Mouse (Mus musculus) forebrain, embryonic 13.5 days (tissue): ENCODE results near the gene Bcas3. TPM values are rescaled to one million over a fixed set of nuclear protein-coding genes. Genes with fewer than 3 reads are reported as not detected.

Experiments
- ATAC-seq: fragments of 200-750 bp; cut with Nextera tagmentation; 2 replicates; pipeline ENCODE4 v1.8.0; 2017
- H3K27ac ChIP-seq: fragments of 300-500 bp; sonication (generic); 2 replicates; pipeline ENCODE4 v1.5.1; 2015; ENCODE audit warnings: inconsistent platforms, mild to moderate bottlenecking, moderate library complexity
- H3K27me3 ChIP-seq: fragments of 300-500 bp; sonication (generic); 2 replicates; pipeline ENCODE4 v1.6.1; 2015; ENCODE audit warnings: mild to moderate bottlenecking, inconsistent platforms
- H3K36me3 ChIP-seq: fragments of 300-500 bp; sonication (generic); 2 replicates; pipeline ENCODE4 v1.6.1; 2015; ENCODE audit warnings: mild to moderate bottlenecking, inconsistent platforms; ENCODE audit not compliant: poor library complexity, severe bottlenecking
- H3K4me1 ChIP-seq: fragments of 300-500 bp; sonication (generic); 2 replicates; pipeline ENCODE4 v1.6.1; 2015; ENCODE audit warnings: inconsistent platforms
- H3K4me2 ChIP-seq: fragments of 300-500 bp; sonication (generic); 2 replicates; pipeline ENCODE4 v1.6.1; 2015; ENCODE audit warnings: inconsistent platforms, mild to moderate bottlenecking, moderate library complexity
- H3K4me3 ChIP-seq: fragments of 300-500 bp; sonication (generic); 2 replicates; pipeline ENCODE4 v1.5.1; 2015; ENCODE audit warnings: mild to moderate bottlenecking, inconsistent platforms
- H3K9ac ChIP-seq: fragments of 300-500 bp; sonication (generic); 2 replicates; pipeline ENCODE4 v1.6.1; 2015; ENCODE audit warnings: mild to moderate bottlenecking, inconsistent platforms
- H3K9me3 ChIP-seq: fragments of 300-500 bp; sonication (generic); replicated peaks from 2 replicates; pipeline ENCODE4 v1.6.1; 2016; ENCODE audit warnings: inconsistent platforms
- WGBS: fragments of 180-500 bp; shearing (Covaris S2); methylation state at CpG from one replicate; pipeline ENCODE4 v1.1.7; 2015; 5-methylcytosine and 5-hydroxymethylcytosine counted together
- polyA plus RNA-seq: library from polyadenylated mRNA; unstranded; fragments of >200 nt; fragmentation: Nextera tagmentation; extraction: Ambion mirVana; gene quantifications from 2 replicates; pipeline ENCODE4 v1.2.1, GENCODE M21; 2015

Gene Bcas3
- polyA plus RNA-seq, 1 experiment from 2014 or later: 19.6 TPM

- Histone ChIP-seq H3K4me3 (peak overlapping the region; percentile 20), H3K36me3 (no peaks in the 10 kb centered on the region), H3K4me1 (peaks cover 26% of the 10 kb centered on the region), H3K27me3 (peaks cover 65% of the 10 kb centered on the region), H3K27ac (no peak overlapping the region), H3K4me2 (peak overlapping the region; percentile 62), H3K9me3 (no peaks in the 10 kb centered on the region), H3K9ac (0 out of 2 replicates have a peak overlapping the region, but pooled peaks have one; percentile 16)
- WGBS: 7% methylated on average over 16 of the region's 16 CpGs
- no peak for ATAC-seq
These were observed 172.0 kb downstream of the Bcas3 start for GRCm38 (mm10) chr11:85524841-85525500.

DNA sequence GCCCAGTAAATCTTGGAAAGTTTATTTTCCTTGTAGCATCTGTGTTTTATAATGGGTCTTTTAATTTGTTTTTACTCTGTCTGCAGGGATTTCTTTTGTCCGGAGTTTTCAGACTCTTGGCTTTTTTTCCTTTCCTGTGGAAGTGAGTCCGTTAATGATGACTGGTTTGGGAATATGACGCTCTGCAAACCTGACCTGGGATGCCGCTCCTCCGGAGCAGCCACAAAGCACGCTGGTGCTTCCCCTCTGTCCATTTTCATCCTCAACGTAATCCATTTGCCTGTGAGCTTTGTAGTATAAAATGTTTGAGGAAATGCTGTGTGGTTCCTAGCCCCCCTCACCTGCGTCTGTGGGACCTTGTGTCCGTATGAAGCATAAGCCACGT is 172.5 kb downstream of the Bcas3 start:
- no peaks in the 10 kb centered on the region for H3K9me3 ChIP-seq
- 22% methylated on average over 10 of the region's 10 CpGs for WGBS
- H3K36me3 ChIP-seq: no peaks in the 10 kb centered on the region
- no peak overlapping the region for H3K27ac ChIP-seq
- no peak overlapping the region for H3K9ac ChIP-seq
- H3K4me1 ChIP-seq: peaks cover 26% of the 10 kb centered on the region
- ATAC-seq: no peak
- peaks cover 60% of the 10 kb centered on the region for H3K27me3 ChIP-seq
- H3K4me3 ChIP-seq: no peak overlapping the region
- H3K4me2 ChIP-seq: peak overlapping the region; percentile 62

DNA sequence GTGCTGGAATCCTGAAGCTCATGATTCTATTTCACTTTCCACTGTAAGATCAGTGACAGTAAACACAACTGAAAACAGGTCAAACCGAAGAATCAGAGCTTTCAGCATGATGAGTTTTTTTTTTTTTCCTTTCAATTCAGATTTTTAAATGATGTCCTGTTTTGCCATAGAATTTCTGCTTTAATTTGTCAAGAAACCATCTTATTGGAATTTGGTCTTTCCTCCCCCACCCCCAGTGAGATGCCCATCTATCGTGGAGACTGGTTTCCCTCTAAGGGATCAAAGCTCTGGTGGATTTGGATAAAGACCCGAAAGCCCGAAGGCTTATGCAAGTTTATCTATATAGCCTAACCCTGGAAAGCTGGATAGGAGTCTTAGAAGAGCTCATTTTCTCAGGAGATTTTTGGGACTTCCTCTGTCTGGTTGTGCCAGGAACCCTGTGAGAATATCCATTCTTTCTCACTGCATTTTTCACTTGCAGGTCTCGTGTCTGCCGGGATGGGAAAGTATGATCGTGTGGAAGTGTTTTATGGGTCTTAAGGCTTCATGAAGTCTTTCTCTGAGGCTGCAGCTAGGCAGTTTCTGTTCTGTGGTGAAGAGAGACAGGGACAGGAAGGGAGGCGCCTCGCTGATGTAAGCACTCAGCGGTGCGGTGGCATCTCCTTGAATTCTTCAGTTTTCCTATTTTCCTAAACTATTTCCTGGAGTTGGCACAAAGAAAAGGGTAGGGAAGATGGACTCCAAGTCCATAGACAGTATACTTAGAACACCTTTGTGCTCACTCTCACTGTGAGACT is 173.2 kb downstream of the Bcas3 start:
- H3K27ac ChIP-seq: no peak overlapping the region
- no peak overlapping the region for H3K4me3 ChIP-seq
- H3K36me3 ChIP-seq: no peaks in the 10 kb centered on the region
- no peak overlapping the region for H3K4me2 ChIP-seq
- no peaks in the 10 kb centered on the region for H3K9me3 ChIP-seq
- H3K27me3 ChIP-seq: peaks cover 55% of the 10 kb centered on the region
- ATAC-seq: no peak
- 0 out of 2 replicates have a peak overlapping the region, but pooled peaks have one; percentile 37 for H3K9ac ChIP-seq
- WGBS: 37% methylated on average over 11 of the region's 11 CpGs
- peaks cover 26% of the 10 kb centered on the region for H3K4me1 ChIP-seq

- Histone ChIP-seq H3K4me3 (no peak overlapping the region), H3K27me3 (peaks cover 47% of the 10 kb centered on the region), H3K36me3 (no peaks in the 10 kb centered on the region), H3K9me3 (no peaks in the 10 kb centered on the region), H3K27ac (no peak overlapping the region), H3K9ac (no peak overlapping the region), H3K4me1 (peaks cover 26% of the 10 kb centered on the region), H3K4me2 (no peak overlapping the region)
- no peak for ATAC-seq
- WGBS: 22% methylated on average over 5 of the region's 5 CpGs
These were observed 174.3 kb downstream of the Bcas3 start for GRCm38 (mm10) chr11:85527261-85527660.

- no peak overlapping the region for H3K27ac ChIP-seq
- 69% methylated on average over 5 of the region's 5 CpGs for WGBS
- no peaks in the 10 kb centered on the region for H3K36me3 ChIP-seq
- ATAC-seq: no peak
- H3K4me2 ChIP-seq: no peak overlapping the region
- peaks cover 20% of the 10 kb centered on the region for H3K4me1 ChIP-seq
- peaks cover 38% of the 10 kb centered on the region for H3K27me3 ChIP-seq
- H3K4me3 ChIP-seq: no peak overlapping the region
- H3K9ac ChIP-seq: no peak overlapping the region
- no peaks in the 10 kb centered on the region for H3K9me3 ChIP-seq
These were observed 176.7 kb downstream of the Bcas3 start for GRCm38 (mm10) chr11:85529531-85530285.

- H3K9ac ChIP-seq: no peak overlapping the region
- 86% methylated on average over 4 of the region's 4 CpGs for WGBS
These were observed 188.0 kb downstream of the Bcas3 start for GRCm38 (mm10) chr11:85540989-85541388.

GRCm38 (mm10) chr11:85543311-85543710 is 190.3 kb downstream of the Bcas3 start:
- no peak for ATAC-seq
- no peak overlapping the region for H3K4me2 ChIP-seq
- no peaks in the 10 kb centered on the region for H3K36me3 ChIP-seq
- no peaks in the 10 kb centered on the region for H3K27me3 ChIP-seq
- WGBS: 81% methylated on average over 4 of the region's 4 CpGs
- no peak overlapping the region for H3K27ac ChIP-seq
- no peak overlapping the region for H3K9ac ChIP-seq
- H3K9me3 ChIP-seq: no peaks in the 10 kb centered on the region
- H3K4me3 ChIP-seq: no peak overlapping the region
- no peaks in the 10 kb centered on the region for H3K4me1 ChIP-seq

More at GRCm38 (mm10) chr11:85540989-85541388, 188.0 kb downstream of the Bcas3 start:
- Histone ChIP-seq H3K4me2 (no peak overlapping the region), H3K4me3 (no peak overlapping the region), H3K27me3 (no peaks in the 10 kb centered on the region), H3K9me3 (no peaks in the 10 kb centered on the region), H3K27ac (no peak overlapping the region), H3K36me3 (no peaks in the 10 kb centered on the region), H3K4me1 (no peaks in the 10 kb centered on the region)
- no peak for ATAC-seq

- Histone ChIP-seq H3K27ac (no peak overlapping the region), H3K9ac (no peak overlapping the region), H3K9me3 (no peaks in the 10 kb centered on the region), H3K36me3 (no peaks in the 10 kb centered on the region), H3K4me2 (no peak overlapping the region), H3K4me3 (no peak overlapping the region), H3K4me1 (no peaks in the 10 kb centered on the region), H3K27me3 (no peaks in the 10 kb centered on the region)
- 48% methylated on average over 5 of the region's 5 CpGs for WGBS
- no peak for ATAC-seq
These were observed 192.6 kb downstream of the Bcas3 start for GRCm38 (mm10) chr11:85545602-85546001.

DNA sequence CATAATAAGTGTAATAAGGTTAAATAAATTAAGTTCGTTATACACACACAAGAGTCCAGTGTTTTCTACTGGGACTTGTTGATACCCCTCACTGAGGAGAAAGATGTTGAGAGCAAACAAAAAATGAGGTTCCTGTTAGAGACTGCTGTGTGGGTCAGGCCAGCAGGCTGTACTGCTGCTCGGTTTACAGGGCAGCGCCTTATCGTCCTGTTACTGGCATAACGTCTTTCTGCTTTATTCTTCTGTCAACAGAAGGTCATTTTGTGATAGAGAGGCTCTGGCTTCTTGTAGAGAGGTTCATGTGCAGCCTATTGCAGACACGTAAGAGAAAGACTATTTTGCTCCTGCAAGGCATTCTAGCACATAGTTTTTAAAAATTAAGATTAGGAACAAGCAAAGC is 195.0 kb downstream of the Bcas3 start:
- Histone ChIP-seq H3K27me3 (no peaks in the 10 kb centered on the region), H3K4me3 (no peak overlapping the region), H3K4me1 (no peaks in the 10 kb centered on the region), H3K4me2 (no peak overlapping the region), H3K9ac (no peak overlapping the region), H3K36me3 (no peaks in the 10 kb centered on the region), H3K9me3 (no peaks in the 10 kb centered on the region), H3K27ac (no peak overlapping the region)
- ATAC-seq: no peak
- 63% methylated on average over 6 of the region's 6 CpGs for WGBS

DNA sequence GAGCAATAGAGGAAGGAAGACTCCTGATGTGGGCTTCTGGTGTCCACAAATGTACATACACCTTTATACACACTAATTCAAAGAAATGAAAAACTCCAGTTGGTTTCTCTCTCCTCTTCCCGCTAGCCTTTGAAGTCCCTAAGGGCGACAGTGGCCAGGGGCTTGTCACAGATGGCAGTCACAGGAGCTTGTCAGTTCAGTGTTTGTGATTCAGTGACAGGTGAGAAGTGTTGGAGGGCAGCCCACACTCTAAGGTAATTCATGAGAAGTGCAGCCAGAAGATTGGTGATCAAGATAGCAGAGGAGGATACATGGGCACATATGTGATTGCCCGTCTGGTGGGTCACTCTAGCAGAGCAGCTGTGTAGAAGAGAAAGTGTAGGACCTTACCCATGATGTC is 196.7 kb downstream of the Bcas3 start:
- no peaks in the 10 kb centered on the region for H3K9me3 ChIP-seq
- H3K27ac ChIP-seq: no peak overlapping the region
- ATAC-seq: no peak
- H3K27me3 ChIP-seq: no peaks in the 10 kb centered on the region
- H3K4me3 ChIP-seq: no peak overlapping the region
- H3K36me3 ChIP-seq: no peaks in the 10 kb centered on the region
- H3K4me2 ChIP-seq: no peak overlapping the region
- no peaks in the 10 kb centered on the region for H3K4me1 ChIP-seq
- no peak overlapping the region for H3K9ac ChIP-seq
- 77% methylated on average over 3 of the region's 3 CpGs for WGBS

- no peak overlapping the region for H3K9ac ChIP-seq
- H3K4me3 ChIP-seq: no peak overlapping the region
- no peaks in the 10 kb centered on the region for H3K27me3 ChIP-seq
- H3K36me3 ChIP-seq: no peaks in the 10 kb centered on the region
- no peaks in the 10 kb centered on the region for H3K9me3 ChIP-seq
- ATAC-seq: no peak
- 82% methylated on average over 1 of the region's 1 CpGs for WGBS
- H3K4me1 ChIP-seq: no peaks in the 10 kb centered on the region
- no peak overlapping the region for H3K27ac ChIP-seq
- H3K4me2 ChIP-seq: no peak overlapping the region
These were observed 202.1 kb downstream of the Bcas3 start for GRCm38 (mm10) chr11:85555066-85555465.

- Histone ChIP-seq H3K9ac (no peak overlapping the region), H3K4me2 (no peak overlapping the region), H3K9me3 (no peaks in the 10 kb centered on the region), H3K27me3 (no peaks in the 10 kb centered on the region), H3K27ac (no peak overlapping the region), H3K4me1 (no peaks in the 10 kb centered on the region), H3K4me3 (no peak overlapping the region), H3K36me3 (no peaks in the 10 kb centered on the region)
- ATAC-seq: no peak
- WGBS: 58% methylated on average over 2 of the region's 2 CpGs
These were observed 202.8 kb downstream of the Bcas3 start for GRCm38 (mm10) chr11:85555721-85556120.
